Mouse (Mus musculus) heart, embryonic 11.5 days (tissue): ENCODE measurements at regions not wholly inside any gene's neighbourhood (a gene's known extent, or its start where the extent isn't known, plus 50 kb on each side); places are given as distances from the start of the nearest gene placed in this dataset.

Experiments used
- ATAC-seq: fragments of 200-750 bp; cut with Nextera tagmentation; replicated peaks from 2 replicates; pipeline ENCODE4 v1.8.0; 2017; ENCODE audit warnings: moderate library complexity; ENCODE audit not compliant: insufficient number of reproducible peaks, low FRiP score, low TSS enrichment
- H3K27ac ChIP-seq: fragments of 300-500 bp; sonication (generic); 2 replicates; pipeline ENCODE4 v1.5.1; 2014; ENCODE audit warnings: mild to moderate bottlenecking, low read depth, low read length
- H3K27me3 ChIP-seq: fragments of 300-500 bp; sonication (generic); 2 replicates; pipeline ENCODE4 v1.6.1; 2014; ENCODE audit warnings: mild to moderate bottlenecking, low read length, mixed read lengths; ENCODE audit not compliant: control insufficient read depth, insufficient read depth
- H3K36me3 ChIP-seq: fragments of 300-500 bp; sonication (generic); 2 replicates; pipeline ENCODE4 v1.6.1; 2014; ENCODE audit warnings: mild to moderate bottlenecking, low read length, moderate library complexity, mixed read lengths; ENCODE audit not compliant: control insufficient read depth, insufficient read depth
- H3K4me1 ChIP-seq: fragments of 300-500 bp; sonication (generic); 2 replicates; pipeline ENCODE4 v1.6.1; 2014; ENCODE audit warnings: low read length; ENCODE audit not compliant: control insufficient read depth, insufficient read depth
- H3K4me2 ChIP-seq: fragments of 300-500 bp; sonication (generic); 2 replicates; pipeline ENCODE4 v1.6.1; 2014; ENCODE audit warnings: mild to moderate bottlenecking, moderate library complexity
- H3K4me3 ChIP-seq: fragments of 300-500 bp; sonication (generic); 2 replicates; pipeline ENCODE4 v1.5.1; 2014; ENCODE audit warnings: low read depth, low read length
- H3K9ac ChIP-seq: fragments of 300-500 bp; sonication (generic); 2 replicates; pipeline ENCODE4 v1.6.1; 2014; ENCODE audit warnings: mild to moderate bottlenecking, low read depth, low read length, moderate library complexity
- H3K9me3 ChIP-seq: fragments of 300-500 bp; sonication (generic); replicated peaks from 2 replicates; pipeline ENCODE4 v1.6.1; 2016; ENCODE audit warnings: low read length; ENCODE audit not compliant: control insufficient read depth
- WGBS: fragments of 180-500 bp; shearing (Covaris S2); extraction: QIAGEN DNeasy Blood & Tissue Kit; methylation state at CpG from one replicate; pipeline ENCODE4 v1.1.7; 2014; ENCODE audit not compliant: insufficient replicate concordance; 5-methylcytosine and 5-hydroxymethylcytosine counted together

- 88% methylated on average over 2 of the region's 2 CpGs for WGBS
- H3K4me2 ChIP-seq, result no peak overlapping the region
- H3K4me3 ChIP-seq, result no peak overlapping the region
- H3K9me3 ChIP-seq, result no peaks in the 10 kb centered on the region
- H3K27me3 ChIP-seq, result no peaks in the 10 kb centered on the region
- H3K4me1 ChIP-seq, result peaks cover 6% of the 10 kb centered on the region; the same call in 1 of the 2 replicates
- ATAC-seq, result no peak
- no peak overlapping the region for H3K27ac ChIP-seq
- no peak overlapping the region for H3K9ac ChIP-seq
- no peaks in the 10 kb centered on the region for H3K36me3 ChIP-seq
These were observed 215.4 kb upstream of the Id2 start for GRCm38 (mm10) chr12:25312390-25312789.

GRCm38 (mm10) chr12:25311728-25312127 lies 214.8 kb upstream of the Id2 start:
- Histone ChIP-seq H3K9ac (no peak overlapping the region), H3K27ac (no peak overlapping the region), H3K4me2 (no peak overlapping the region), H3K9me3 (no peaks in the 10 kb centered on the region), H3K27me3 (no peaks in the 10 kb centered on the region), H3K4me1 (peaks cover 6% of the 10 kb centered on the region; the same call in 1 of the 2 replicates), H3K36me3 (no peaks in the 10 kb centered on the region), H3K4me3 (no peak overlapping the region)
- no peak for ATAC-seq
- WGBS, result 83% methylated on average over 7 of the region's 7 CpGs

- no peak for ATAC-seq
- 44% methylated on average over 6 of the region's 6 CpGs for WGBS
- no peak overlapping the region for H3K4me3 ChIP-seq
- H3K36me3 ChIP-seq, result no peaks in the 10 kb centered on the region
- no peaks in the 10 kb centered on the region for H3K9me3 ChIP-seq
- H3K27me3 ChIP-seq, result no peaks in the 10 kb centered on the region
- H3K4me1 ChIP-seq, result peaks cover 6% of the 10 kb centered on the region; the same call in 1 of the 2 replicates
- no peak overlapping the region for H3K27ac ChIP-seq
- no peak overlapping the region for H3K4me2 ChIP-seq
- no peak overlapping the region for H3K9ac ChIP-seq
These were observed 213.5 kb upstream of the Id2 start for GRCm38 (mm10) chr12:25310293-25310946.

GRCm38 (mm10) chr12:25309234-25309633 lies 212.3 kb upstream of the Id2 start:
- ATAC-seq, result no peak
- 89% methylated on average over 6 of the region's 6 CpGs for WGBS

GRCm38 (mm10) chr12:25305764-25306653 lies 209.1 kb upstream of the Id2 start:
- peaks cover 10% of the 10 kb centered on the region; the same call in 1 of the 2 replicates for H3K4me1 ChIP-seq
- H3K27me3 ChIP-seq, result no peaks in the 10 kb centered on the region
- no peak overlapping the region for H3K9ac ChIP-seq
- no peak overlapping the region for H3K4me3 ChIP-seq
- ATAC-seq, result no peak
- no peak overlapping the region for H3K4me2 ChIP-seq
- no peaks in the 10 kb centered on the region for H3K36me3 ChIP-seq
- H3K27ac ChIP-seq, result no peak overlapping the region
- WGBS, result 83% methylated on average over 12 of the region's 12 CpGs
- no peaks in the 10 kb centered on the region for H3K9me3 ChIP-seq

More at GRCm38 (mm10) chr12:25309234-25309633, 212.3 kb upstream of the Id2 start:
- no peaks in the 10 kb centered on the region for H3K27me3 ChIP-seq
- peaks cover 6% of the 10 kb centered on the region; the same call in 1 of the 2 replicates for H3K4me1 ChIP-seq
- no peak overlapping the region for H3K9ac ChIP-seq
- H3K4me2 ChIP-seq, result no peak overlapping the region
- no peaks in the 10 kb centered on the region for H3K9me3 ChIP-seq
- no peak overlapping the region for H3K4me3 ChIP-seq
- H3K36me3 ChIP-seq, result no peaks in the 10 kb centered on the region
- H3K27ac ChIP-seq, result no peak overlapping the region

GRCm38 (mm10) chr12:25304820-25305511 lies 208.0 kb upstream of the Id2 start:
- H3K27ac ChIP-seq, result no peak overlapping the region
- WGBS, result 74% methylated on average over 6 of the region's 6 CpGs
- no peaks in the 10 kb centered on the region for H3K36me3 ChIP-seq
- H3K27me3 ChIP-seq, result no peaks in the 10 kb centered on the region
- peaks cover 8% of the 10 kb centered on the region; the same call in 1 of the 2 replicates for H3K4me1 ChIP-seq
- H3K9ac ChIP-seq, result no peak overlapping the region
- H3K4me2 ChIP-seq, result no peak overlapping the region
- H3K4me3 ChIP-seq, result no peak overlapping the region
- no peak for ATAC-seq
- no peaks in the 10 kb centered on the region for H3K9me3 ChIP-seq

- WGBS, result 46% methylated on average over 7 of the region's 7 CpGs
- no peak overlapping the region for H3K4me2 ChIP-seq
- no peaks in the 10 kb centered on the region for H3K36me3 ChIP-seq
- H3K4me1 ChIP-seq, result peaks cover 15% of the 10 kb centered on the region
- no peaks in the 10 kb centered on the region for H3K9me3 ChIP-seq
- H3K27me3 ChIP-seq, result no peaks in the 10 kb centered on the region
- H3K9ac ChIP-seq, result no peak overlapping the region
- no peak overlapping the region for H3K4me3 ChIP-seq
- ATAC-seq, result no peak
- no peak overlapping the region for H3K27ac ChIP-seq
These were observed 206.6 kb upstream of the Id2 start for GRCm38 (mm10) chr12:25303500-25304050.

GRCm38 (mm10) chr12:25300804-25301390 lies 204.0 kb upstream of the Id2 start:
- no peaks in the 10 kb centered on the region for H3K36me3 ChIP-seq
- no peak overlapping the region for H3K27ac ChIP-seq
- no peak overlapping the region for H3K4me3 ChIP-seq
- no peak overlapping the region for H3K4me2 ChIP-seq
- H3K9ac ChIP-seq, result no peak overlapping the region
- H3K4me1 ChIP-seq, result peaks cover 27% of the 10 kb centered on the region
- H3K9me3 ChIP-seq, result no peaks in the 10 kb centered on the region
- WGBS, result 60% methylated on average over 9 of the region's 9 CpGs
- ATAC-seq, result no peak
- H3K27me3 ChIP-seq, result no peaks in the 10 kb centered on the region
